Mouse (Mus musculus) stomach, postnatal 0 days (tissue): ENCODE measurements around the gene 2610507B11Rik. TPM values are rescaled to one million over a fixed set of nuclear protein-coding genes. Genes with fewer than 3 reads are reported as not detected.
"Not testable (repeated sequence)": the region's sequence is repeated elsewhere in the genome, so short reads cannot be mapped to it uniquely, and the experiment has no call there.

Experiments used
- ATAC-seq: fragments of 200-750 bp; cut with Nextera tagmentation; 2 replicates; pipeline ENCODE4 v1.8.0; 2017; ENCODE audit not compliant: low FRiP score, low TSS enrichment
- DNase-seq: peaks from one replicate; pipeline ENCODE4 v3.0.0-alpha.2; 2016; ENCODE audit warnings: low spot score
- H3K27ac ChIP-seq: fragments of 300-500 bp; sonication (generic); replicated peaks from 2 replicates; pipeline ENCODE4 v1.5.1; 2014; ENCODE audit warnings: mild to moderate bottlenecking, control low read depth
- H3K27me3 ChIP-seq: fragments of 300-500 bp; sonication (generic); 2 replicates; pipeline ENCODE4 v1.6.1; 2014; ENCODE audit warnings: low read length; ENCODE audit not compliant: control insufficient read depth, insufficient read depth
- H3K36me3 ChIP-seq: fragments of 300-500 bp; sonication (generic); 2 replicates; pipeline ENCODE4 v1.6.1; 2014; ENCODE audit warnings: low read length, mixed read lengths; ENCODE audit not compliant: control insufficient read depth, insufficient read depth
- H3K4me1 ChIP-seq: fragments of 300-500 bp; sonication (generic); replicated peaks from 2 replicates; pipeline ENCODE4 v1.6.1; 2014; ENCODE audit warnings: antibody characterized with exemption; ENCODE audit not compliant: control insufficient read depth, insufficient read depth
- H3K4me2 ChIP-seq: fragments of 300-500 bp; sonication (generic); replicated peaks from 2 replicates; pipeline ENCODE4 v1.6.1; 2014; ENCODE audit warnings: low read depth, mild to moderate bottlenecking, control low read depth, moderate library complexity
- H3K4me3 ChIP-seq: fragments of 300-500 bp; sonication (generic); 2 replicates; pipeline ENCODE4 v1.5.1; 2014; ENCODE audit warnings: low read depth, low read length, control low read depth
- H3K9ac ChIP-seq: fragments of 300-500 bp; sonication (generic); 2 replicates; pipeline ENCODE4 v1.6.1; 2014; ENCODE audit warnings: mild to moderate bottlenecking, low read length, control low read depth, mixed read lengths
- H3K9me3 ChIP-seq: fragments of 300-500 bp; sonication (generic); 2 replicates; pipeline ENCODE4 v1.6.1; 2016; ENCODE audit warnings: low read length; ENCODE audit not compliant: control insufficient read depth
- CTCF ChIP-seq: IDR thresholded peaks from 2 replicates; pipeline ENCODE4 v1.5.1; 2016; ENCODE audit warnings: antibody characterized with exemption, low read depth, mild to moderate bottlenecking, moderate library complexity
- EP300 ChIP-seq: optimal IDR thresholded peaks from 2 replicates; pipeline ENCODE3; 2016; ENCODE audit warnings: antibody characterized with exemption
- WGBS: fragments of 180-500 bp; shearing (Covaris S2); extraction: QIAGEN DNeasy Blood & Tissue Kit; methylation state at CpG from one replicate; pipeline ENCODE4 v1.1.7; 2014; 5-methylcytosine and 5-hydroxymethylcytosine counted together
- polyA plus RNA-seq: library from polyadenylated mRNA; unstranded; fragments of >200 nt; fragmentation: Nextera tagmentation; extraction: Ambion mirVana; gene quantifications from 2 replicates; pipeline ENCODE4 v1.2.1, GENCODE M21; 2015

Gene 2610507B11Rik
- polyA plus RNA-seq, 1 experiment from 2014 or later = 74.9 TPM

DNA sequence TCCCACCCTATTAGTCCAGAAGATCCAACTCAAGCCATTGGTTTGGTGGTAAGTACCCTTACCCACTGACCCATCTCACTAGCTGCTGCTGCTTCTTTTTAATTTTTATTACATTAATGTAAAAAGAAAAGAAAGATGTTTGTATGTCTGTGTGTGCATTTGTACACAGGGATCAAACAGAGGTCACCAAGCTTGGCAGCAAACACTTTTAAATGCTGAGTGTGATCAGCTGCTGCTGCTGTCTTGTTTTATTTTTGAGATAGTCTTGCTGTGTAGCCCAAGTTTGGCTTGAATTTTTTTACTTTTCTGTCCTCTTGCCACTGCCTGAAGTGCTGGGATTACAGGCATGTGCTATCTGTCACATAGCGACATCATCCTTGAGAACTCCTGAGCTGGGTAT, 14.0 kb downstream of the 2610507B11Rik start:
- H3K9me3 ChIP-seq = no peaks in the 10 kb centered on the region
- H3K27ac ChIP-seq = no peak overlapping the region
- DNase-seq (no peak), ATAC-seq (no peak)
- H3K4me1 ChIP-seq = no peaks in the 10 kb centered on the region
- TF ChIP-seq CTCF = no peak
- TF ChIP-seq EP300 = no peak
- 100% methylated on average over 1 of the region's 1 CpGs for WGBS
- no peak overlapping the region for H3K9ac ChIP-seq
- H3K27me3 ChIP-seq = no peaks in the 10 kb centered on the region
- no peak overlapping the region for H3K4me2 ChIP-seq
- H3K36me3 ChIP-seq = peaks cover 48% of the 10 kb centered on the region
- no peak overlapping the region for H3K4me3 ChIP-seq

DNA sequence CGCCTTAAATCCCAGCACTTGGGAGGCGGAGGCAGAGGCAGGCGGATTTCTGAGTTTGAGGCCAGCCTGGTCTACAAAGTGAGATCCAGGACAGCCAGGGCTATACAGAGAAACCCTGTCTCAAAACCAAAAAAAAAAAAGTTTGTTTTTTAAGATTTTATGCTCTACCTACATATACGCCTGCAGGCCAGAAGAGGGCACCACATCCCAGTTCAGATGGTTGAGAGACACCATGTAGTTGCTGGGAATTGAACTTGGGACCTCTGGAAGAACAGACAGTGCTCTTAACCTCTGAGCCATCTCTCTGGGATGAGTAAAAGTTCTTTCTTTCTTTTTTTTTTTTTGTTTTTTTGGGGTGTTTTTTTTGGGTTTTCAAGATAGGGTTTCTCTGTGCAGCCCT, 14.6 kb downstream of the 2610507B11Rik start:
- not testable (repeated sequence) for DNase-seq

DNA sequence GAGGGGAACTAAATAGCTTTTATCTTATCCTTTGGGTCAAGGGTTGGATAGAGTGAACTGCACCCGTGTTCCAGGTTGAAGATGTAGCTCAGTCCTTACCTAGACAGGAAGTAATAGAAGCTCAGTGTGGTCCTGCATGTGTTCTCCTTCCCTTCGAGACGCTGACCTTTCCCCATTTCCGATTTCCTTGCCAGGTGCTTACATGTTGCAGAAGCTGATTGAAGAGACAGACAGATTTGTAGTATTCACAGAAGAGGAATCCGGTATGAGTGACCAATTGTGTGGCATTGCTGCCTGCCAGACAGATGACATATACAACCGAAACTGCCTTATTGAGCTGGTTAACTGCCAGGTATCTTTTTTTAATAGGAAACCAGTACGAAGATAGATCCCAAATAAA, 17.3 kb downstream of the 2610507B11Rik start:
- no peak overlapping the region for H3K27ac ChIP-seq
- H3K4me3 ChIP-seq = no peak overlapping the region
- DNase-seq (no peak), ATAC-seq (no peak)
- no peak for TF ChIP-seq CTCF
- TF ChIP-seq EP300 = no peak
- H3K9me3 ChIP-seq = no peaks in the 10 kb centered on the region
- 81% methylated on average over 7 of the region's 7 CpGs for WGBS
- H3K4me2 ChIP-seq = no peak overlapping the region
- H3K36me3 ChIP-seq = peaks cover 37% of the 10 kb centered on the region
- no peak overlapping the region for H3K9ac ChIP-seq
- H3K27me3 ChIP-seq = no peaks in the 10 kb centered on the region
- H3K4me1 ChIP-seq = no peaks in the 10 kb centered on the region

More for the DNA sequence above, 14.6 kb downstream of the 2610507B11Rik start:
- not testable (repeated sequence) for H3K4me2 ChIP-seq, H3K4me1 ChIP-seq, H3K27ac ChIP-seq, ATAC-seq, H3K27me3 ChIP-seq, H3K9ac ChIP-seq, H3K4me3 ChIP-seq, H3K9me3 ChIP-seq
- H3K36me3 ChIP-seq = peaks cover 51% of the 10 kb centered on the region
- peak; percentile 52 for TF ChIP-seq CTCF
- 96% methylated on average over 4 of the region's 4 CpGs for WGBS

DNA sequence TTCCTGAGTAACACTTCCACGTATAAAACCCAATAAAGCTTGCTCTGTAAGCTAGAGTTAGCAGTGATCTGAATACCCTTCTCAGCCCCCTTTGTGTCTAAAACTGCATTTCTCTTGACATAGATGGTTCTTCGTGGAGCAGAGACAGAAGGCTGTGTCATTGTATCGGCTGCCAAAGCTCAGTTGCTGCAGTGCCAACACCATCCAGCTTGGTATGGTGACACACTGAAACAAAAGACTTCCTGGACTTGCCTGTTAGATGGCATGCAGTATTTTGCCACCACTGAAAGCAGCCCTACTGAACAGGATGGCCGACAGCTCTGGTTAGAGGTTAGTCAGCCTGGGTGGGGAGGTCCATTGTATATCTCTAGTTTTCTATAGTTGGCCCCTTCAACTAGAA, 18.0 kb downstream of the 2610507B11Rik start:
- H3K4me2 ChIP-seq = no peak overlapping the region
- H3K27ac ChIP-seq = no peak overlapping the region
- no peaks in the 10 kb centered on the region for H3K9me3 ChIP-seq
- H3K9ac ChIP-seq = no peak overlapping the region
- H3K27me3 ChIP-seq = no peaks in the 10 kb centered on the region
- peaks cover 41% of the 10 kb centered on the region for H3K36me3 ChIP-seq
- H3K4me1 ChIP-seq = no peaks in the 10 kb centered on the region
- DNase-seq = no peak
- no peak overlapping the region for H3K4me3 ChIP-seq
- TF ChIP-seq EP300 = no peak
- no peak for TF ChIP-seq CTCF
- ATAC-seq = no peak
- WGBS = 84% methylated on average over 4 of the region's 4 CpGs

DNA sequence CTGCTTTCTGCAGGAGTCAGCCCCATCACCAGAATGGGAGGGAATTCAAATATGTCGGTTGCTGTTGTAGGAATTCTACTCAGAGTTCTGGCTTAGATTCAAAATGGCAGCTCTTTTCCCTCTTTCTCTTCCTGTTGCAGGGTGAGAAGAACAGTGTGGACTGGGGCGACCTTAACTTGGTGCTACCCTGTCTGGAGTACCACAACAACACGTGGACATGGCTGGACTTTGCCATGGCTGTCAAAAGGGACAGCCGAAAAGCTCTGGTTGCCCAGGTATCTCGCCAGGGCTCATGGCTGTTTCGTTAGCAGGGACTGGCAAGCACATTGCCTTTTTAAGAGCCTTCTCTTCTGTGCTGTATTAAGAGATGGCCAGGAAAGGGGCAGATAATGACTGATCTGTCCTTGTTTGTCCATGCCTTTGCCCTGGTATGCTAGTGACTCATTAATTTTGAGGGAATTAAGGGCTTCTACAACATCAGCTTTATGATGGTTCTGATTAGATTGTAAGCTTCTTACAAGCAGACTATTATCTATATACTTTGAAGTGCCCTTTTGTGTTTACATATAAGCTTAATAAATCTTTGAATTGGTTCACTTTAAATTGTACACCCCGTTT, 27.7 kb downstream of the 2610507B11Rik start:
- Histone ChIP-seq H3K36me3 (peaks cover 23% of the 10 kb centered on the region), H3K27me3 (no peaks in the 10 kb centered on the region), H3K4me1 (no peaks in the 10 kb centered on the region), H3K9me3 (no peaks in the 10 kb centered on the region), H3K4me3 (no peak overlapping the region), H3K4me2 (no peak overlapping the region), H3K27ac (no peak overlapping the region), H3K9ac (no peak overlapping the region)
- DNase-seq = no peak
- 85% methylated on average over 7 of the region's 7 CpGs for WGBS
- TF ChIP-seq CTCF = no peak
- TF ChIP-seq EP300 = no peak
- no peak for ATAC-seq

DNA sequence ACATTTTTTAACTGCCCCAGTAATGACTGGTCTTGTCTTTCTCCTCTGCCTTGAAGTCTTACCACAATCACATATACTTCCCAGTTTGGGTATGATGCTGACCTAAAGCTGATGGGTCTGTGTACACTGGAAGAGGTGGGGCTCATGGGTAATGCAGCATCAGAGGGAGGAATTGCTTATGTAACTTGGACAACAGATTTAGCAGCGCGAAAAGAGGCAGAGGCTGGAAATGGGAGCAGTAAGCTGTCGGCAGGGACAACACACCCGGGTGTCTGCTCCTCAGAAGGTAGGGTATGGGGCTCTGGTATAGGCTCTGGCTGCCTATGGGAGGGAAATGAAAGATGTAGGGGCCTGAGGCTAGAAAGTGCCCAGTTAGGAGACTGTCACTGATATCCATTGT, 29.1 kb downstream of the 2610507B11Rik start, which contains the start of gene BC030499:
Gene BC030499, plus strand, starts transcription at position 188 of the 400 bp plus-strand sequence.
- no peak for ATAC-seq
- no peaks in the 10 kb centered on the region for H3K27me3 ChIP-seq
- H3K27ac ChIP-seq = no peak within 1 kb of the TSS
- TF ChIP-seq CTCF (no peak), EP300 (no peak)
- no peak for DNase-seq
- no peak within 1 kb of the TSS for H3K4me3 ChIP-seq
- no peak within 1 kb of the TSS for H3K4me2 ChIP-seq
- peaks cover 12% of the 10 kb centered on the region for H3K36me3 ChIP-seq
- no peak within 1 kb of the TSS for H3K9ac ChIP-seq
- no peaks in the 10 kb centered on the region for H3K4me1 ChIP-seq
- no peaks in the 10 kb centered on the region for H3K9me3 ChIP-seq
- WGBS = 89% methylated on average over 4 of the region's 4 CpGs
